Mouse (Mus musculus) lung, adult 2 months (tissue): ENCODE measurements at regions not wholly inside any gene's neighbourhood (a gene's known extent, or its start where the extent isn't known, plus 50 kb on each side); places are given as distances from the start of the nearest gene placed in this dataset.

Experiments
- DNase-seq: peaks from one replicate; pipeline ENCODE4 v3.0.0; 2022
- H3K4me1 ChIP-seq: fragments of 200-500 bp; 2 replicates; pipeline ENCODE4 v1.6.1; 2011; ENCODE audit warnings: low read length; ENCODE audit not compliant: control insufficient read depth, insufficient read depth
- H3K4me3 ChIP-seq: fragments of 200-500 bp; replicated peaks from 2 replicates; pipeline ENCODE3; 2011; ENCODE audit warnings: low read depth, mild to moderate bottlenecking, control low read depth, low read length; ENCODE audit errors: extremely low read depth
- CTCF ChIP-seq: fragments of 200-500 bp; IDR thresholded peaks from 2 replicates; pipeline ENCODE4 v1.5.1; 2011; ENCODE audit warnings: mild to moderate bottlenecking, low read length, control low read depth; ENCODE audit not compliant: insufficient read depth
- POLR2A ChIP-seq: fragments of 200-500 bp; IDR thresholded peaks from 2 replicates; pipeline ENCODE4 v1.6.1; 2011; ENCODE audit warnings: low read depth, mild to moderate bottlenecking, control low read depth, low read length, borderline replicate concordance; ENCODE audit errors: extremely low read depth
- WGBS: fragments of 180-500 bp; shearing (Covaris S2); methylation state at CpG from one replicate; pipeline ENCODE4 v1.1.7; 2018; 5-methylcytosine and 5-hydroxymethylcytosine counted together

GRCm38 (mm10) chr2:167765072-167765800 is 75.6 kb upstream of the Tmem189 start:
- Histone ChIP-seq H3K4me3 (no peak overlapping the region), H3K4me1 (peaks cover 12% of the 10 kb centered on the region; the same call in 1 of the 2 replicates)
- DNase-seq = peak; percentile 84
- 29% methylated on average over 22 of the region's 22 CpGs for WGBS
- TF ChIP-seq CTCF = no peak
- TF ChIP-seq POLR2A = 0 out of 2 replicates have a peak, but pooled peaks have one; percentile 16

DNA sequence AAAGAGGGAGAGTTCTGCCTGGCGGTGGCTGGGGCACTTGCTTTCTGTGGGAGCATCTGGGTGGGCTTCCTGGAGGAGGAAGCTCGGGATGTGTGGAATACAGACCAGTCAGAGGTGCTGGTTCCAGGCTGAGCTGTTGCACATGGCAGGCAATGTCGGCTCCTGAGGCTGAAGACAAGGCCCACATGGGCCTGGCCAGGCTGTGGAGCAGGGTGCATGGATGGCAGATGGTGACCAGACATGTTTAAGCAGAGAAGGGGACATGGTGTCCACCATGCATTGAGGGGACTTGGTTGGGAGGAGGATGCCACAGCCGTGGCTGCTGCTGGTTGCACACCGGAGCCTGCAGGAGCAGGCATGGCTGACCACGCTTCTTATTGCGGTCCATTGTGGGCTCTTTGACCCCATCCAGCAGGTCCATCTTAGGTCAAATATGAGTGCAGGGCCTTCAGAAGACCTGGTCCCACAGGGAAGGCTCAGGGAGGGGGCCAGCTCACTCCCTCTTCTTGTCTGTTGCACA is 74.3 kb upstream of the Tmem189 start:
- Histone ChIP-seq H3K4me1 (peaks cover 12% of the 10 kb centered on the region; the same call in 1 of the 2 replicates), H3K4me3 (no peak overlapping the region)
- WGBS = 91% methylated on average over 7 of the region's 7 CpGs
- no peak for DNase-seq
- TF ChIP-seq POLR2A (no peak), CTCF (no peak)

- TF ChIP-seq CTCF = no peak
- no peak for TF ChIP-seq POLR2A
- no peak overlapping the region for H3K4me3 ChIP-seq
- 64% methylated on average over 17 of the region's 17 CpGs for WGBS
- H3K4me1 ChIP-seq = peaks cover 17% of the 10 kb centered on the region; the same call in 1 of the 2 replicates
- DNase-seq = no peak
Measured at GRCm38 (mm10) chr2:167761404-167761936, 71.8 kb upstream of the Tmem189 start.

- no peak for TF ChIP-seq POLR2A
- TF ChIP-seq CTCF = no peak
- 72% methylated on average over 13 of the region's 13 CpGs for WGBS
- no peak for DNase-seq
- Histone ChIP-seq H3K4me3 (no peak overlapping the region), H3K4me1 (peaks cover 17% of the 10 kb centered on the region; the same call in 1 of the 2 replicates)
Measured at GRCm38 (mm10) chr2:167760681-167761403, 71.2 kb upstream of the Tmem189 start.

GRCm38 (mm10) chr2:167759603-167760390 is 70.2 kb upstream of the Tmem189 start:
- TF ChIP-seq CTCF (no peak), POLR2A (no peak)
- peaks cover 11% of the 10 kb centered on the region; the same call in 1 of the 2 replicates for H3K4me1 ChIP-seq
- no peak overlapping the region for H3K4me3 ChIP-seq
- DNase-seq = peak; percentile 63
- 68% methylated on average over 9 of the region's 9 CpGs for WGBS

DNA sequence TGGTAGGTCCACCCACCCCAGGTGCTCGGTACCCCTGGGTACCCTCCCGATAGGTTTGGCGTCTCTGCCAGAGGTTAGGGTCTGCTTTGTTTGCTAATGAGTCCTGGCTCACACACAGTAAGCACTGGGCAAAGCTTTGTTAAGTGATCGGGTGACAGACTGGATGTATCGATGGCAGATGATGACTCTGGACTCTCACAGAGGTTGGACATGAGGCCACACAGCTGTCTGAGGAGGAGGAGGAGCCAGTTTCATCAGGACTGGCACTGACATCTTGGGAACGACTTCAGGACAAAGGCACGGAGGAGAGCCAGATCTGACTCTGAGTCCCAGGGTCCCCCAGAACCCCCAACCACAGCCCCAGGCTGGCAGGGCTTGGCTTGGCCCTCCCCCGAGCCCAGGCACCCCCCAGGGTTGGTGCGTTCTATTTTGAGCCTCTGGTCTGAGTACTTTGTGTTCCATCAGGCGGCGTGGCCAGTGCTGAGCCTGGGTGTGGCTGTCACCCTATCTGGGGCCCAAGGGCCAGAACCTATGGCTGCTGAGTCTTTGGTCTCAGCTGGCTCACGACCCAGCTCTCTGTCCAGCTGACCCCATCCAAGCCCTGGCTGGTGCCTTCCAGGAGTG is 67.6 kb upstream of the Tmem189 start:
- TF ChIP-seq POLR2A (no peak), CTCF (no peak)

DNA sequence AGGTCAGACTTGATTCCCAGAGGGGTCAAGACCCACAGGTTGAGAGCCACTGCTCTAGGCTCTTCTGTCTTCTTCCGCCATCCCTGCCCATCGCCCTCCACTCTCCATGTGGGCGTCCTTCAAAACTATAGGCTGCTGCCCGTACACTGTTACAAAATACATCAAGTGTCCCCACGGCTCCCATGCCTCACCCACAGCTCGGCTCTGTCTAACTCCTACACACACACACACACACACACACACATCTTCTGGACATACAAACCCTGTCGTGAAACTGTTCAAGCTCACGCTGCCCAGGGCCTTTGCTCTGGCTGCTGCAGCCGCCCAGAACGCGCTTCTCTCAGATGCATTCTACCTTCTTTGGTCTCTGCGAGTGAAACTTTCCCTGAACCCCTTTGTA is 67.1 kb upstream of the Tmem189 start:
- TF ChIP-seq CTCF (no peak), POLR2A (no peak)
- 75% methylated on average over 12 of the region's 12 CpGs for WGBS
- H3K4me1 ChIP-seq = peaks cover 11% of the 10 kb centered on the region
- no peak for DNase-seq
- H3K4me3 ChIP-seq = no peak overlapping the region

More for the DNA sequence above, 67.6 kb upstream of the Tmem189 start:
- DNase-seq = no peak
- peaks cover 11% of the 10 kb centered on the region for H3K4me1 ChIP-seq
- no peak overlapping the region for H3K4me3 ChIP-seq
- WGBS = 40% methylated on average over 12 of the region's 12 CpGs

DNA sequence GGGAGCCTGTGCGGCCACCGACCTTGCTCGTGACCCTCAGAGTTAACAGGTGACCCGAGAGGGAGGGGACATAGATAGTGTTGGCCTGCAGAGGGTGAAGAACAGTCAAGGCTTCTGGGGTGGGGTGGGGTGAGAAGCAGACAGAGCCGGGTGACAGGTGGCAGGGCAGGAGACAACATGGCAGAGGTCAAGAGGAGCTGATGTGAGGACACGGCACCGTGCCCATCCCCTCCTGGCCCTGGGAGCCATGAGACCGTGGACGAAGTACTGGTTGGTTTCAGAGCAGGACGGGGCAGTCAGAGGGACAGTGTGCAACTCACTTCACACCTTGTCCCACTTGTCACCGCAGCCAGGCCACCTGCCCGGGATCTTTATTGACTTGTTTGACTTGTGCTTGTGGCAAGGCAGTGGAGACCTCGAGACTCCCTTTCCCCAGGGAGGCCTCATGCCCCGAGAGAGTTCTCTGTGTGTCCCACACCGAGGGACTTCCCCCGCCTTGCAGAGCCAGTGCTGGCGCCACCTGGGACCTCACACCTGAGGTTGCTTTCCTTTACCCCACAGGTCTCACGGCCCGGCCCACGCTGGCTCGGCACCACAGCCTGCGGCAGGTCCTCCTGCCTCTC is 65.4 kb upstream of the Tmem189 start:
- Histone ChIP-seq H3K4me3 (no peak overlapping the region), H3K4me1 (peaks cover 11% of the 10 kb centered on the region)
- DNase-seq = no peak
- TF ChIP-seq POLR2A = no peak
- TF ChIP-seq CTCF = no peak
- whole genome bisulfite sequencing = 69% methylated on average over 22 of the region's 22 CpGs

- Histone ChIP-seq H3K4me1 (peaks cover 11% of the 10 kb centered on the region), H3K4me3 (no peak overlapping the region)
- TF ChIP-seq POLR2A = no peak
- 44% methylated on average over 9 of the region's 9 CpGs for WGBS
- no peak for DNase-seq
Measured at GRCm38 (mm10) chr2:167753898-167754297, 64.3 kb upstream of the Tmem189 start.
